Mouse (Mus musculus) heart, embryonic 16.5 days (tissue): ENCODE data around the gene Baiap2l1. TPM values are rescaled to one million over a fixed set of nuclear protein-coding genes. Genes with fewer than 3 reads are reported as not detected.

Experiments
- ATAC-seq: fragments of 200-750 bp; cut with Nextera tagmentation; replicated peaks from 2 replicates; pipeline ENCODE4 v1.8.0; 2017; ENCODE audit warnings: moderate number of reproducible peaks; ENCODE audit not compliant: insufficient read depth, low FRiP score; ENCODE audit errors: extremely low read depth
- H3K27ac ChIP-seq: fragments of 300-500 bp; sonication (generic); 2 replicates; pipeline ENCODE4 v1.5.1; 2014; ENCODE audit warnings: mild to moderate bottlenecking, low read length, control low read depth, moderate library complexity
- H3K27me3 ChIP-seq: fragments of 300-500 bp; sonication (generic); 2 replicates; pipeline ENCODE4 v1.6.1; 2014; ENCODE audit warnings: low read length, mixed read lengths; ENCODE audit not compliant: control insufficient read depth, insufficient read depth
- H3K36me3 ChIP-seq: fragments of 300-500 bp; sonication (generic); 2 replicates; pipeline ENCODE4 v1.6.1; 2014; ENCODE audit not compliant: control insufficient read depth, insufficient read depth
- H3K4me1 ChIP-seq: fragments of 300-500 bp; sonication (generic); 2 replicates; pipeline ENCODE4 v1.6.1; 2014; ENCODE audit warnings: low read length, mixed read lengths; ENCODE audit not compliant: control insufficient read depth, insufficient read depth
- H3K4me2 ChIP-seq: fragments of 300-500 bp; sonication (generic); 2 replicates; pipeline ENCODE4 v1.6.1; 2014; ENCODE audit warnings: low read depth, mild to moderate bottlenecking, control low read depth, low read length
- H3K4me3 ChIP-seq: fragments of 300-500 bp; sonication (generic); 2 replicates; pipeline ENCODE4 v1.5.1; 2014; ENCODE audit warnings: mild to moderate bottlenecking, control low read depth, low read length
- H3K9ac ChIP-seq: fragments of 300-500 bp; sonication (generic); 2 replicates; pipeline ENCODE4 v1.6.1; 2014; ENCODE audit warnings: low read length, control low read depth
- H3K9me3 ChIP-seq: fragments of 300-500 bp; sonication (generic); replicated peaks from 2 replicates; pipeline ENCODE4 v1.6.1; 2016; ENCODE audit warnings: low read length; ENCODE audit not compliant: control insufficient read depth
- WGBS: fragments of 180-500 bp; shearing (Covaris S2); extraction: QIAGEN DNeasy Blood & Tissue Kit; methylation state at CpG from one replicate; pipeline ENCODE4 v1.1.7; 2014; 5-methylcytosine and 5-hydroxymethylcytosine counted together
- polyA plus RNA-seq: library from polyadenylated mRNA; unstranded; fragments of >200 nt; fragmentation: Nextera tagmentation; extraction: Ambion mirVana; gene quantifications from 2 replicates; pipeline ENCODE4 v1.2.1, GENCODE M21; 2015

The Baiap2l1 gene
- polyA plus RNA-seq, 1 experiment from 2014 or later, result 12.0 TPM

GRCm38 (mm10) chr5:144245592-144245991 lies 112.3 kb downstream of the Baiap2l1 start:
- H3K9ac ChIP-seq, result no peak overlapping the region
- 84% methylated on average over 2 of the region's 2 CpGs for WGBS
- H3K4me3 ChIP-seq, result no peak overlapping the region
- no peaks in the 10 kb centered on the region for H3K27me3 ChIP-seq
- peaks cover 9% of the 10 kb centered on the region for H3K4me1 ChIP-seq
- ATAC-seq, result no peak
- H3K4me2 ChIP-seq, result no peak overlapping the region
- H3K27ac ChIP-seq, result no peak overlapping the region
- H3K9me3 ChIP-seq, result peaks cover 5% of the 10 kb centered on the region; the same call in 1 of the 2 replicates
- H3K36me3 ChIP-seq, result no peaks in the 10 kb centered on the region

GRCm38 (mm10) chr5:144243901-144244487 lies 113.9 kb downstream of the Baiap2l1 start, which contains the start of gene Bri3:
Bri3 (plus strand) TSS chr5:144244437.
- Histone ChIP-seq H3K27me3 (no peaks in the 10 kb centered on the region), H3K27ac (no peak within 1 kb of the TSS), H3K4me1 (peaks cover 9% of the 10 kb centered on the region), H3K4me3 (no peak within 1 kb of the TSS), H3K36me3 (no peaks in the 10 kb centered on the region), H3K4me2 (no peak within 1 kb of the TSS), H3K9me3 (no peaks in the 10 kb centered on the region), H3K9ac (no peak within 1 kb of the TSS)
- ATAC-seq, result no peak
- 87% methylated on average over 7 of the region's 7 CpGs for WGBS

- H3K36me3 ChIP-seq, result no peaks in the 10 kb centered on the region
- H3K4me1 ChIP-seq, result no peaks in the 10 kb centered on the region
- no peaks in the 10 kb centered on the region for H3K27me3 ChIP-seq
- no peak overlapping the region for H3K4me2 ChIP-seq
- H3K9ac ChIP-seq, result no peak overlapping the region
- H3K9me3 ChIP-seq, result no peaks in the 10 kb centered on the region
- H3K27ac ChIP-seq, result no peak overlapping the region
- H3K4me3 ChIP-seq, result no peak overlapping the region
- no peak for ATAC-seq
- 83% methylated on average over 1 of the region's 1 CpGs for WGBS
These were observed 118.9 kb downstream of the Baiap2l1 start for GRCm38 (mm10) chr5:144238969-144239368.

- no peak for ATAC-seq
- Histone ChIP-seq H3K27me3 (no peaks in the 10 kb centered on the region), H3K36me3 (no peaks in the 10 kb centered on the region), H3K4me1 (no peaks in the 10 kb centered on the region), H3K27ac (no peak overlapping the region), H3K9ac (no peak overlapping the region), H3K4me2 (no peak overlapping the region), H3K4me3 (no peak overlapping the region), H3K9me3 (peaks cover 4% of the 10 kb centered on the region)
- 80% methylated on average over 7 of the region's 7 CpGs for WGBS
These were observed 123.2 kb downstream of the Baiap2l1 start for GRCm38 (mm10) chr5:144234714-144235113.

- whole genome bisulfite sequencing, result 71% methylated on average over 6 of the region's 6 CpGs
- no peak for ATAC-seq
These were observed 123.7 kb downstream of the Baiap2l1 start for GRCm38 (mm10) chr5:144234222-144234621.

GRCm38 (mm10) chr5:144232531-144232930 lies 125.4 kb downstream of the Baiap2l1 start:
- Histone ChIP-seq H3K27ac (no peak overlapping the region), H3K36me3 (no peaks in the 10 kb centered on the region), H3K4me2 (no peak overlapping the region), H3K4me1 (no peaks in the 10 kb centered on the region), H3K4me3 (no peak overlapping the region), H3K9me3 (peaks cover 4% of the 10 kb centered on the region), H3K27me3 (no peaks in the 10 kb centered on the region), H3K9ac (no peak overlapping the region)
- WGBS, result 83% methylated on average over 5 of the region's 5 CpGs
- ATAC-seq, result no peak

More at GRCm38 (mm10) chr5:144234222-144234621, 123.7 kb downstream of the Baiap2l1 start:
- Histone ChIP-seq H3K27ac (no peak overlapping the region), H3K4me3 (no peak overlapping the region), H3K4me1 (no peaks in the 10 kb centered on the region), H3K4me2 (no peak overlapping the region), H3K9me3 (peaks cover 4% of the 10 kb centered on the region), H3K9ac (no peak overlapping the region), H3K27me3 (no peaks in the 10 kb centered on the region), H3K36me3 (no peaks in the 10 kb centered on the region)

- Histone ChIP-seq H3K4me1 (no peaks in the 10 kb centered on the region), H3K36me3 (no peaks in the 10 kb centered on the region), H3K4me3 (no peak overlapping the region), H3K9ac (no peak overlapping the region), H3K27ac (no peak overlapping the region), H3K4me2 (no peak overlapping the region), H3K9me3 (peaks cover 4% of the 10 kb centered on the region), H3K27me3 (no peaks in the 10 kb centered on the region)
- ATAC-seq, result no peak
- WGBS, result 63% methylated on average over 1 of the region's 1 CpGs
These were observed 126.5 kb downstream of the Baiap2l1 start for GRCm38 (mm10) chr5:144231410-144231809.

GRCm38 (mm10) chr5:144230216-144230615 lies 127.7 kb downstream of the Baiap2l1 start:
- no peak for ATAC-seq
- peaks cover 4% of the 10 kb centered on the region for H3K9me3 ChIP-seq
- H3K27me3 ChIP-seq, result no peaks in the 10 kb centered on the region
- no peak overlapping the region for H3K9ac ChIP-seq
- no peaks in the 10 kb centered on the region for H3K36me3 ChIP-seq
- no peaks in the 10 kb centered on the region for H3K4me1 ChIP-seq
- H3K4me3 ChIP-seq, result no peak overlapping the region
- WGBS, result 88% methylated on average over 7 of the region's 7 CpGs
- H3K27ac ChIP-seq, result no peak overlapping the region
- no peak overlapping the region for H3K4me2 ChIP-seq

GRCm38 (mm10) chr5:144226220-144226619 lies 131.7 kb downstream of the Baiap2l1 start:
- H3K36me3 ChIP-seq, result no peaks in the 10 kb centered on the region
- WGBS, result 24% methylated on average over 11 of the region's 11 CpGs
- ATAC-seq, result no peak
- peaks cover 19% of the 10 kb centered on the region for H3K4me1 ChIP-seq
- peaks cover 4% of the 10 kb centered on the region for H3K9me3 ChIP-seq
- no peak overlapping the region for H3K9ac ChIP-seq
- no peak overlapping the region for H3K4me2 ChIP-seq
- H3K27me3 ChIP-seq, result no peaks in the 10 kb centered on the region
- no peak overlapping the region for H3K27ac ChIP-seq
- H3K4me3 ChIP-seq, result no peak overlapping the region
